Mouse (Mus musculus): ENCODE results near the gene Sycp3. TPM values are rescaled to one million over a fixed set of nuclear protein-coding genes. Genes with fewer than 3 reads are reported as not detected.

Sycp3 gene
- total and polyA plus RNA-seq, 2 experiments from 2014 or later, result 1.4 TPM; not detected in 1

- Histone ChIP-seq H3K4me2 (ENCODE audit: low read depth, low read length, poor library complexity, severe bottlenecking) (no peak overlapping the region), H3K4me1 (ENCODE audit: insufficient read depth, low read length) (no peaks in the 10 kb centered on the region), H3K9ac (replicated peaks; ENCODE audit: low read length, poor library complexity, severe bottlenecking) (no peak overlapping the region), H3K27ac (ENCODE audit: low read depth, low read length) (no peak overlapping the region), H3K27me3 (ENCODE audit: insufficient read depth, low read length) (no peaks in the 10 kb centered on the region), H3K4me3 (ENCODE audit: low read depth, low read length) (no peak overlapping the region), H3K9me3 (ENCODE audit: low read length) (no peaks in the 10 kb centered on the region), H3K36me3 (ENCODE audit: insufficient read depth, low read length) (peaks cover 36% of the 10 kb centered on the region)
- ATAC-seq (ENCODE audit: low FRiP score) (peak; percentile 87), DNase-seq (ENCODE audit: low spot score) (peak; percentile 85)
- 94% methylated on average over 2 of the region's 2 CpGs for WGBS
- peak; percentile 89 for TF ChIP-seq CTCF (IDR thresholded peaks at IDR 0.05)
Measured at GRCm38 (mm10) chr10:88426158-88426816, 33.1 kb upstream of the Sycp3 start.

DNA sequence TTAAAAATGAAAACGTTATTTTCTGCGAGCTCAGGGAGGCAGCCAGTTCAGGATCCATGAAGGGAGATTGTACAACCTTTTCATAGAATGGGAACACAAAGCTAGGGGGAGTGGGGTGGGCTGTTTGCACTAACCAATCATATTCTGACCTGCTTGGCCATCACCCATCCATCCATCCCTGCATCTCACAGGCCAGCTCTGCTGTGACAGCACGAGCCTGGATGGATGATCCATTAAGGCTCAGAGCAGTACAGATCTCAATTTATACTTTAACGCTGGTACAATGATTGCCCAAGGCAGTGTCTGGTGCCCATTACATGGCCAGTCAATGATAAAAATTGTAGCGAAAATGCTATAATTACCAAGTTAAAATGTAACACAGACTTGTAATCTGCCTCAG is 32.5 kb upstream of the Sycp3 start:
- ATAC-seq (ENCODE audit: low FRiP score), result no peak
- Histone ChIP-seq H3K4me3 (ENCODE audit: low read depth, low read length) (no peak overlapping the region), H3K4me2 (ENCODE audit: low read depth, low read length, poor library complexity, severe bottlenecking) (no peak overlapping the region), H3K36me3 (ENCODE audit: insufficient read depth, low read length) (peaks cover 39% of the 10 kb centered on the region), H3K27me3 (ENCODE audit: insufficient read depth, low read length) (no peaks in the 10 kb centered on the region), H3K9me3 (ENCODE audit: low read length) (no peaks in the 10 kb centered on the region), H3K27ac (ENCODE audit: low read depth, low read length) (no peak overlapping the region), H3K4me1 (ENCODE audit: insufficient read depth, low read length) (no peaks in the 10 kb centered on the region), H3K9ac (replicated peaks; ENCODE audit: low read length, poor library complexity, severe bottlenecking) (no peak overlapping the region)
- WGBS, result 56% methylated on average over 5 of the region's 5 CpGs
- DNase-seq (ENCODE audit: low spot score), result no peak
- TF ChIP-seq CTCF (IDR thresholded peaks at IDR 0.05), result no peak

DNA sequence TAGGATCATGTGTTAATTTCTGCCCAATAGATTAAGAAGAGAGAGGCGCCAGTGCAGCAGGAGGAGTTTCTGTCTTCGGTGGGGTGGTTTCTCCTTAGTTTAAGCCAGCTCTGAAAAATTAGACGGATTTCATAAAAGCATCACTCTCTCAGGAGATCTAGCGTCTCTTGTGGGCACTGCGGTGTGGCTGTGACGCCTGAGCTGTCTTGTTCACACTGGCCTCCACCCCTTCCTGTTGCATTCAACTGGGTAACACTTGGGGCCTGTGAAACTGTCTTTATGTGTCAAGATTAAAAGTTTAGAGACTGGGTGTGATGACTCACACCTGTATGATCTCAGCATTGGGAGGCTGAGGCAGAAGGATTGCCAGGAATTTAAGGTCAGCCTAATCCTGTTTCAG is 31.4 kb upstream of the Sycp3 start:
- no peaks in the 10 kb centered on the region for H3K9me3 ChIP-seq (ENCODE audit: low read length)
- no peak for TF ChIP-seq CTCF (IDR thresholded peaks at IDR 0.05)
- WGBS, result 94% methylated on average over 6 of the region's 6 CpGs
- peaks cover 39% of the 10 kb centered on the region for H3K36me3 ChIP-seq (ENCODE audit: insufficient read depth, low read length)
- no peak overlapping the region for H3K9ac ChIP-seq (replicated peaks; ENCODE audit: low read length, poor library complexity, severe bottlenecking)
- no peak for ATAC-seq (ENCODE audit: low FRiP score)
- H3K4me1 ChIP-seq (ENCODE audit: insufficient read depth, low read length), result no peaks in the 10 kb centered on the region
- no peak overlapping the region for H3K4me3 ChIP-seq (ENCODE audit: low read depth, low read length)
- H3K4me2 ChIP-seq (ENCODE audit: low read depth, low read length, poor library complexity, severe bottlenecking), result no peak overlapping the region
- H3K27me3 ChIP-seq (ENCODE audit: insufficient read depth, low read length), result no peaks in the 10 kb centered on the region
- DNase-seq (ENCODE audit: low spot score), result no peak
- no peak overlapping the region for H3K27ac ChIP-seq (ENCODE audit: low read depth, low read length)

DNA sequence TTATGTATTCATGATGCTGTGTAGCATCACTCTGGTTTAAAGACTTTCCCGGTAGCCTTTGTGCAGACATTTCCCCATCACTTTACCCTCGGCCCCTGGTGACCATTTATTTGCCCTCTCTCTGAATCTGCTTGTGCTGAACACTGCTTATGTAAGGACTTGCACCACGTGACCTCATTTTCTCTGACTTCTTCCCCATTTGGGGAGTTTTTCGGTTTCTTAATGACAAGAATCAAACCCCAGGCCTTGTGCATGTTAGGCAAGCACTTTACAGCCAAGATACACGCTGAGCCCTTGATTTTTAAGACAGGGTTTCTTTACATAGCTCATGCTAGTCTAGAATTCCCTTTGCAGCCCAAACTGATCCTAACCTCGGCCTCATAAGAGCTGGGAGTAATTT is 18.1 kb upstream of the Sycp3 start:
- ATAC-seq (ENCODE audit: low FRiP score) (no peak), DNase-seq (ENCODE audit: low spot score) (no peak)
- Histone ChIP-seq H3K9me3 (ENCODE audit: low read length) (no peaks in the 10 kb centered on the region), H3K27ac (ENCODE audit: low read depth, low read length) (no peak overlapping the region), H3K4me1 (ENCODE audit: insufficient read depth, low read length) (no peaks in the 10 kb centered on the region), H3K9ac (replicated peaks; ENCODE audit: low read length, poor library complexity, severe bottlenecking) (no peak overlapping the region), H3K27me3 (ENCODE audit: insufficient read depth, low read length) (no peaks in the 10 kb centered on the region), H3K4me3 (ENCODE audit: low read depth, low read length) (no peak overlapping the region), H3K4me2 (ENCODE audit: low read depth, low read length, poor library complexity, severe bottlenecking) (no peak overlapping the region), H3K36me3 (ENCODE audit: insufficient read depth, low read length) (peaks cover 31% of the 10 kb centered on the region)
- WGBS, result 93% methylated on average over 6 of the region's 6 CpGs
- TF ChIP-seq CTCF (IDR thresholded peaks at IDR 0.05), result no peak

DNA sequence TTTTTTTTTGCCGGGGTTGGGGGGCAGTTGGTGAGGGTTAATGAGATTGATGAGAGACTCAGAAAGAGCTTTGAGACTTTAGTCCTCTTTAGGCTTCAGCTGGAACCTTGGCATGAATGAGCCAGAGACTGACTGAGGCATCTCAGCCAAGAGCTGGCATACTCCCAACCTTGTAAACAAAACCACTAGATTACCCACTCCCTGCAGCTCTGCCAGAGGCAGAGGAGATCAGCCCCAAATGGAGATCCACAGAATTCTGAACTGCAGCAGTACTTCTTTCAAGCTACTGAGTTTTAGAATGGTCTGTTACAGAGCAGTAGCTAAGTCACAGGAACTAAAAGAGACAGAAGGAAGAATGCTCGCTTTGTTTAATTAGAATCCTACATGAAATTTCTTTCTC is 8.1 kb upstream of the Sycp3 start:
- H3K36me3 ChIP-seq (ENCODE audit: insufficient read depth, low read length), result peaks cover 7% of the 10 kb centered on the region; the same call in 1 of the 2 replicates
- no peak overlapping the region for H3K4me2 ChIP-seq (ENCODE audit: low read depth, low read length, poor library complexity, severe bottlenecking)
- no peaks in the 10 kb centered on the region for H3K4me1 ChIP-seq (ENCODE audit: insufficient read depth, low read length)
- H3K4me3 ChIP-seq (ENCODE audit: low read depth, low read length), result no peak overlapping the region
- H3K9me3 ChIP-seq (ENCODE audit: low read length), result no peaks in the 10 kb centered on the region
- no peak for TF ChIP-seq CTCF (IDR thresholded peaks at IDR 0.05)
- 59% methylated on average over 2 of the region's 2 CpGs for WGBS
- no peak overlapping the region for H3K27ac ChIP-seq (ENCODE audit: low read depth, low read length)
- no peaks in the 10 kb centered on the region for H3K27me3 ChIP-seq (ENCODE audit: insufficient read depth, low read length)
- DNase-seq (ENCODE audit: low spot score) (peak; percentile 91), ATAC-seq (ENCODE audit: low FRiP score) (0 out of 2 replicates have a peak, but pooled peaks have one; percentile 47)
- H3K9ac ChIP-seq (replicated peaks; ENCODE audit: low read length, poor library complexity, severe bottlenecking), result no peak overlapping the region

- Histone ChIP-seq H3K27ac (ENCODE audit: low read depth, low read length) (no peak overlapping the region), H3K36me3 (ENCODE audit: insufficient read depth, low read length) (no peaks in the 10 kb centered on the region), H3K4me3 (ENCODE audit: low read depth, low read length) (no peak overlapping the region), H3K4me1 (ENCODE audit: insufficient read depth, low read length) (no peaks in the 10 kb centered on the region), H3K9me3 (ENCODE audit: low read length) (no peaks in the 10 kb centered on the region), H3K4me2 (ENCODE audit: low read depth, low read length, poor library complexity, severe bottlenecking) (no peak overlapping the region), H3K9ac (replicated peaks; ENCODE audit: low read length, poor library complexity, severe bottlenecking) (no peak overlapping the region), H3K27me3 (ENCODE audit: insufficient read depth, low read length) (no peaks in the 10 kb centered on the region)
- DNase-seq (ENCODE audit: low spot score), result no peak
- ATAC-seq (ENCODE audit: low FRiP score), result no peak
- 76% methylated on average over 6 of the region's 6 CpGs for WGBS
- no peak for TF ChIP-seq CTCF (IDR thresholded peaks at IDR 0.05)
Measured at GRCm38 (mm10) chr10:88451990-88452389, 7.4 kb upstream of the Sycp3 start.

Data from midbrain, postnatal 0 days (tissue).